Mouse (Mus musculus) thymus, adult 2 months (tissue): ENCODE measurements around the gene Lrrc1.

Experiments
- CTCF ChIP-seq: fragments of 200-500 bp; IDR thresholded peaks from 2 replicates; pipeline ENCODE4 v1.5.1; 2012; ENCODE audit warnings: mild to moderate bottlenecking, control low read depth, low read length, moderate library complexity, borderline replicate concordance; ENCODE audit not compliant: control insufficient read depth, poor library complexity, insufficient read depth; ENCODE audit errors: extremely low read depth
- POLR2A ChIP-seq: fragments of 200-500 bp; IDR thresholded peaks from 2 replicates; pipeline ENCODE4 v1.6.1; 2012; ENCODE audit warnings: mild to moderate bottlenecking, low read length, control low read depth, moderate library complexity; ENCODE audit not compliant: control insufficient read depth, poor library complexity, insufficient read depth; ENCODE audit errors: extremely low read depth

DNA sequence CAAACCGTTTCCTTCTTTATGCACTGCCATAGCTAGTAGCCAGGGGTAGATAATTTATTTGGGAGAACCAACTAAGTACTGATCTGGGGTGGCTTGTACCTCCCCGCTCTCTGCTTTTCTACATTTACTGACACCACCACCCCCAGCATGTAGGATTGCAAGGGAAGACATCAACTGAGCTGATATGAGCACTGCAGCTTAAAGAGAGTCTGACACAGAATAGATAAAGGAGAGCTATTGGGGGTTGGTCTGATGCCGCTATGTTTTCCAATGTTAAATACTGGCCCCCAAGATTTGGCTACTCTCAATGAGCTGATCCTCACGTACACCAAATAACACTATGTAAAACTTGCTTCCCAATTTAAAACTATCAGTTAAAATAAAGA lies 124.5 kb downstream of the Lrrc1 start:
- no peak for TF ChIP-seq CTCF
- TF ChIP-seq POLR2A: no peak
